Mouse (Mus musculus) heart, embryonic 10.5 days (tissue): ENCODE measurements around the gene Iqgap3. TPM values are rescaled to one million over a fixed set of nuclear protein-coding genes. Genes with fewer than 3 reads are reported as not detected.

Source experiments
- DNase-seq: peaks from one replicate; pipeline ENCODE4 v3.0.0-alpha.2; 2017; ENCODE audit warnings: low spot score
- H3K27ac ChIP-seq: fragments of 300-500 bp; sonication (generic); 2 replicates; pipeline ENCODE4 v1.5.1; 2016; ENCODE audit warnings: mild to moderate bottlenecking
- H3K27me3 ChIP-seq: fragments of 300-500 bp; sonication (generic); 2 replicates; pipeline ENCODE4 v1.6.1; 2016; ENCODE audit warnings: mild to moderate bottlenecking; ENCODE audit not compliant: poor library complexity, insufficient read depth, severe bottlenecking
- H3K36me3 ChIP-seq: fragments of 300-500 bp; sonication (generic); 2 replicates; pipeline ENCODE4 v1.6.1; 2016; ENCODE audit warnings: mild to moderate bottlenecking, moderate library complexity
- H3K4me1 ChIP-seq: fragments of 300-500 bp; sonication (generic); 2 replicates; pipeline ENCODE4 v1.6.1; 2016; ENCODE audit warnings: mild to moderate bottlenecking
- H3K4me3 ChIP-seq: fragments of 300-500 bp; sonication (generic); 2 replicates; pipeline ENCODE4 v1.5.1; 2016; ENCODE audit warnings: mild to moderate bottlenecking, moderate library complexity
- H3K9me3 ChIP-seq: fragments of 300-500 bp; sonication (generic); 2 replicates; pipeline ENCODE4 v1.6.1; 2016; ENCODE audit warnings: mild to moderate bottlenecking, moderate library complexity
- WGBS: fragments of 180-500 bp; shearing (Covaris S2); methylation state at CpG from one replicate; pipeline ENCODE4 v1.1.7; 2016; 5-methylcytosine and 5-hydroxymethylcytosine counted together
- polyA plus RNA-seq: library from polyadenylated mRNA; unstranded; fragments of >200 nt; fragmentation: Nextera tagmentation; extraction: Ambion mirVana; gene quantifications from 2 replicates; pipeline ENCODE4 v1.2.1, GENCODE M21; 2016

Iqgap3 gene
- polyA plus RNA-seq, 1 experiment from 2014 or later, result 22.0 TPM

DNA sequence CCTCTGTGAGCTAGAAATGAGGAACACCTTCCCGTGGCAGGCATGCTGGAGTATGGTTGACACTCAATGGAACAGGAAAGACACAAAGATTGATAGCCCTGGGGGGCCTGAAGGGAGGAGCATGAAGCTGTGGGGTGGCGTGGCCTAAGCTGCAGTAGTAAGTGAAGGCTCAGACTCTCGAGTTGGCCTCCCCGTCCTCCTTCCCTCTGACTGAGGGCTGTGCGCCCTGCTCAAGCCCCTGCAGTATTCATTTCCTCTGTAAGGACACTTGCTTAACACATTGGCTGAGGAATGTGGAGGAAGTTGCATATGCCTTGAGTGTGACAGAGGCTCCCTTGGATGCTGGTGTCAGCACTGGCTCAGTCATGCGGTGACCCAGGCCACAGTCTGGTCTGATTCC lies 20.8 kb downstream of the Iqgap3 start:
- WGBS, result 76% methylated on average over 6 of the region's 6 CpGs
- H3K27ac ChIP-seq, result no peak overlapping the region

DNA sequence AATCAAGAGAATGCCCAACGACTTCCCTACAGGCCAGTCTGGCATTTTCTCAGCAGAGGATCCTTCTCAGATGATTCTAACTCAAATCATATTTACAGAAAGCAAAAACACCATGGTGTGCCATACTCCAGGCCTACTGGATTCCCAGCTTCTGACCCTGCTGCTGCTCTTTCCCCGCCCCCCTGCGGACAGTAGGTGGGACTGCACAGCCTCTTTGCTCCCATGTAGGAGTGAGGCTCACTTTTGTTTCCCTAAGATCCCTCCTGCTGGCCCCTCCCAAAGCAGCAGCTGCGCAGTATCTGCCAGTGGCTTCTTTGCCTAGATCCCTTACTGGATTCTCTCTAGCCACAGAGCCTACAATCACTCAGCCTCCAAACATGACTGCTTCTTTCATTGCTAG lies 24.4 kb downstream of the Iqgap3 start:
- Histone ChIP-seq H3K36me3 (peaks cover 94% of the 10 kb centered on the region), H3K27me3 (no peaks in the 10 kb centered on the region), H3K9me3 (no peaks in the 10 kb centered on the region), H3K27ac (no peak overlapping the region), H3K4me3 (no peak overlapping the region), H3K4me1 (peaks cover 6% of the 10 kb centered on the region)
- DNase-seq, result no peak
- 73% methylated on average over 4 of the region's 4 CpGs for WGBS

More for the DNA sequence above, 20.8 kb downstream of the Iqgap3 start:
- H3K36me3 ChIP-seq, result peaks cover 92% of the 10 kb centered on the region
- no peaks in the 10 kb centered on the region for H3K9me3 ChIP-seq
- H3K4me1 ChIP-seq, result peaks cover 6% of the 10 kb centered on the region
- H3K4me3 ChIP-seq, result no peak overlapping the region
- no peaks in the 10 kb centered on the region for H3K27me3 ChIP-seq
- DNase-seq, result no peak

DNA sequence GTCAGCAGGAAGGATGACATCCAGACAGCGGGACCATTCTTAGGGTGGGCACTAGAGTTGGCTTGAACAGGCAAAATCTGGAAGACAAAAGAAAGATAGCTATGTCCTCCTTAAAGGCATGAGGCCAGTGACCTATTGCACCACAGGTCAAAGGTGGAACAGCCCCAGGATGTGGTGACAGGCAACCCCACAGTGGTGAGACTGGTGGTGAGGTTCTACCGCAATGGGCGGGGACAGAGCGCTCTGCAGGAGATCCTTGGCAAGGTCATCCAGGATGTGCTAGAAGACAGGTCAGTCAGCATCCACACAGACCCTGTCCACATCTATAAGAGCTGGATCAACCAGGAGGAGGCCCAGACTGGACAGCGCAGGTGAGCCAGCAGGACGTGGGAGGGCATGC lies 27.4 kb downstream of the Iqgap3 start:
- Histone ChIP-seq H3K36me3 (peaks cover 92% of the 10 kb centered on the region), H3K27ac (no peak overlapping the region), H3K27me3 (no peaks in the 10 kb centered on the region), H3K4me3 (no peak overlapping the region), H3K9me3 (no peaks in the 10 kb centered on the region), H3K4me1 (peaks cover 14% of the 10 kb centered on the region)
- DNase-seq, result no peak
- whole genome bisulfite sequencing, result 91% methylated on average over 6 of the region's 6 CpGs

- peaks cover 93% of the 10 kb centered on the region for H3K36me3 ChIP-seq
- WGBS, result 49% methylated on average over 12 of the region's 12 CpGs
- no peaks in the 10 kb centered on the region for H3K9me3 ChIP-seq
- DNase-seq, result peak; percentile 86
- no peak overlapping the region for H3K4me3 ChIP-seq
- H3K4me1 ChIP-seq, result peaks cover 24% of the 10 kb centered on the region
- H3K27me3 ChIP-seq, result no peaks in the 10 kb centered on the region
- peak overlapping the region; percentile 76; the same call in 1 of the 2 replicates for H3K27ac ChIP-seq
These were observed 32.6 kb downstream of the Iqgap3 start for GRCm38 (mm10) chr3:88114396-88114795.

DNA sequence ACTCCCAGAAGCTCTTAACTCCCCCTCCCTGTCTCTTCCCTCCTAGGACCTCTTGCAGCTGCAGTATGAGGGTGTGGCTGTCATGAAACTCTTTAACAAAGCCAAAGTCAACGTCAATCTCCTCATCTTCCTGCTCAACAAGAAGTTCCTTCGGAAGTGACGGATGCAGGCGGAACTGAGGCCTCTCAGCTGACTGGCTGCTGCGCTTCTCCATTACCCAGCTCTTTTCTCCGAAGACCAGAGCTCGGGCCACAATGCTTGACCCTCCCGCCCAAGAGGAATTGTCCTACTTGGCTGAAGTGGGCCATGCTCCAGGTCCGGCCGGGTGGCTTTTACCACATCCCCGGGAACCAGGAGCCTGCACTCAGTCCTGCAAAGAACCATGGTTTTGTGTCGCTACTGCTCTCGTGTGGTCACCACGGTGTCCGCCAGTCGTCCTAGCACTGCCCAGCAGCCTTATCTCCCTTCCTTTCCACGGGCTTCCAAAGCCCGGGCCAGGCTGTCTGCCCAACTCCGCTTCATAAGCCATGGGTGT lies 38.4 kb downstream of the Iqgap3 start:
- Histone ChIP-seq H3K27ac (peak overlapping the region; percentile 82), H3K4me3 (no peak overlapping the region), H3K27me3 (no peaks in the 10 kb centered on the region), H3K4me1 (peaks cover 24% of the 10 kb centered on the region), H3K36me3 (peaks cover 53% of the 10 kb centered on the region), H3K9me3 (no peaks in the 10 kb centered on the region)
- DNase-seq, result no peak
- 62% methylated on average over 19 of the region's 19 CpGs for WGBS

DNA sequence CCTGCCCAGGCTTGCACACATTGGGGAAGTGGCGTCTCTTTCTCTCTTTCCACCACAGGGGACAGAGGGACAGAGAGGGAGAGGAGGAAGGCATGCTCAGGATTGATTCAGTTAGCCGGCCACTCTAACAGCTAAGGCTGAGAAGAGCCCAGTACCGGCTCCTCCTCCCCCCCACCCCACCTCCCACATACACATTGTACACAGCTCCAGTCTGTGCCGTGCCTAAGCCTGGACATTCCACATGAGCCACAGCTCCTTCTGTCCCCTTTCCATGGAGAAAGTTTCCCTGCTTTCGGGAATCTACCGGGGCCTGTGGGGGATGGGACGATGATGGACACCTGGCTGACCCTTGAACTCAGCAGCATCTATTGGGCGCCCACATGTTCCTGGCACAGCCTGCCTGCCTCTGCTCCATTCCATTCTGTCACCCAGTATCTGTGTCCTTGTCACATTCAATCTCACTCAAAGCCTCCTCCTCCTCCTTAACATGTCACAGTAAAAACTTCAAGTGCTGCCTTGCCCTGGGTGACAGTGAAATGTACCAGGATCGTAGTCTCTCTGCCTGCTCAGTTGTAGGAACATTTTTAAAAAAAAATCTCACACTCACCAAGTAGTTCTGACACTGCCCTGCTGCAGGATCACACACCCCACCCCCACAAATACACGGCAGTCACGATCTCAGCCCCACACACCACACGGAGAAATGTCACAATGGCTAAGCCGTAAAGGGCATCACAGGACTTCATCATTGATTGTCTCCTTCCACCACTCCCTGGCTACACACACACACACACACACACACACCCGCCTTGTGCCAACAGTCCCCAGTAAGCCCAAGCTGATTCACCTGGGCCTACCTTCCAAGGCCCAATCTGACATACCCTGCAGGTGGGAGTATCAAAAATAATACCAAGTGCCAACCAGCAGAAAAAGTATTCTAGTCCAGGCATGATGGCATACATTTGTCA lies 39.7 kb downstream of the Iqgap3 start:
- peaks cover 42% of the 10 kb centered on the region for H3K36me3 ChIP-seq
- no peak overlapping the region for H3K4me3 ChIP-seq
- WGBS, result 41% methylated on average over 14 of the region's 14 CpGs
- H3K9me3 ChIP-seq, result no peaks in the 10 kb centered on the region
- DNase-seq, result peak; percentile 83
- H3K4me1 ChIP-seq, result peaks cover 27% of the 10 kb centered on the region
- no peaks in the 10 kb centered on the region for H3K27me3 ChIP-seq
- H3K27ac ChIP-seq, result peak overlapping the region; percentile 82

GRCm38 (mm10) chr3:88125195-88125594 lies 43.4 kb downstream of the Iqgap3 start:
- Histone ChIP-seq H3K9me3 (no peaks in the 10 kb centered on the region), H3K36me3 (peaks cover 10% of the 10 kb centered on the region), H3K27me3 (no peaks in the 10 kb centered on the region), H3K27ac (peak overlapping the region; percentile 60; the same call in 1 of the 2 replicates), H3K4me3 (no peak overlapping the region), H3K4me1 (peaks cover 23% of the 10 kb centered on the region)
- no peak for DNase-seq
- 25% methylated on average over 4 of the region's 4 CpGs for WGBS

GRCm38 (mm10) chr3:88126181-88126580 lies 44.4 kb downstream of the Iqgap3 start:
- Histone ChIP-seq H3K9me3 (no peaks in the 10 kb centered on the region), H3K36me3 (0 out of 2 replicates have a peak, but pooled peaks cover 2% of the 10 kb centered on the region), H3K27me3 (no peaks in the 10 kb centered on the region), H3K4me1 (peaks cover 13% of the 10 kb centered on the region), H3K4me3 (no peak overlapping the region), H3K27ac (no peak overlapping the region; the same call in 1 of the 2 replicates)
- WGBS, result 87% methylated on average over 7 of the region's 7 CpGs
- no peak for DNase-seq

DNA sequence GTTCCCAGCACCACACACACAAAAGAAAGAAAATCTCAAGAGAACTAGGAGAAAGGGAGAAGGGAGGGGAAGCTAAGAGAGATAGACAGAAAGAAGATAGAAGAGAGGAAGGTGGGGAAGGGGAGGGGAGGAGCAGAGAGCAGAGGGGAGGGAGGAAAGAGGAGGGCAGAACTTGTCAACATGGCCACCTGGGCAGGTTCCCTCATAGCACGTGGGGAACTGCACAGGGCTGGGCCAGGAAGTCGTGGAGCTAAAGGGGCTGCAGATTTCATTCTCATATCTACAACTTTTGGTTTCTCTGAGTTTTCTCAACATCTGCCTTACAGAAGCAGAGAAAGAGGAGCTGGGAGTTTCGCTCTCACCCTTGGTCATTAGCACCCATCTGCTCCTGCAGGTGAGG lies 45.9 kb downstream of the Iqgap3 start:
- DNase-seq, result no peak
- peaks cover 11% of the 10 kb centered on the region; the same call in 1 of the 2 replicates for H3K4me1 ChIP-seq
- no peaks in the 10 kb centered on the region for H3K9me3 ChIP-seq
- no peaks in the 10 kb centered on the region for H3K27me3 ChIP-seq
- no peak overlapping the region for H3K4me3 ChIP-seq
- no peaks in the 10 kb centered on the region for H3K36me3 ChIP-seq
- 60% methylated on average over 3 of the region's 3 CpGs for WGBS
- H3K27ac ChIP-seq, result 0 out of 2 replicates have a peak overlapping the region, but pooled peaks have one; percentile 7

GRCm38 (mm10) chr3:88128056-88128455 lies 46.3 kb downstream of the Iqgap3 start:
- H3K9me3 ChIP-seq, result no peaks in the 10 kb centered on the region
- no peak overlapping the region for H3K4me3 ChIP-seq
- H3K27me3 ChIP-seq, result no peaks in the 10 kb centered on the region
- no peak for DNase-seq
- peaks cover 15% of the 10 kb centered on the region for H3K4me1 ChIP-seq
- 66% methylated on average over 5 of the region's 5 CpGs for WGBS
- no peaks in the 10 kb centered on the region for H3K36me3 ChIP-seq
- no peak overlapping the region for H3K27ac ChIP-seq

- Histone ChIP-seq H3K9me3 (no peaks in the 10 kb centered on the region), H3K27ac (no peak overlapping the region), H3K27me3 (no peaks in the 10 kb centered on the region), H3K36me3 (no peaks in the 10 kb centered on the region), H3K4me3 (no peak overlapping the region), H3K4me1 (peaks cover 24% of the 10 kb centered on the region)
- WGBS, result 54% methylated on average over 4 of the region's 4 CpGs
- DNase-seq, result no peak
These were observed 47.2 kb downstream of the Iqgap3 start for GRCm38 (mm10) chr3:88129006-88129405.

DNA sequence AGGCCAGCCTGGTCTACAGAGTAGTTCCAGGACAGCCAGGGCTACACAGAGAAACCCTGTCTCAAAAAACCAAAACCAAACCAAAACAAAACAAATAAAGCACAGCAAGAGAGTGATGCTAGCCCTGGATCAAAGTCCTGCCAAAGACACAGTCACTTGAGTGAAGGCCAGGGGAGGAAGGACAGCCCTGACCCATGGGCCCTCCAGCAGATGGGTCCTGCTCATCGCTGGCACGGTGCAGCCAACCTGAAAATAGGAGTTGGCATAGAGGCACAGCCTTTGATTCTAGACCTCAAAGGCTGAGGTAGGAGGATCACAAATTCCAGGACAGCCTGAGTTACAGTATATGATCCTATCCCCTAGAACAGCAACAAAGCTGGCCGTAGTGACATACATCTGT lies 49.3 kb downstream of the Iqgap3 start:
- no peaks in the 10 kb centered on the region for H3K36me3 ChIP-seq
- H3K9me3 ChIP-seq, result no peaks in the 10 kb centered on the region
- peaks cover 25% of the 10 kb centered on the region for H3K4me1 ChIP-seq
- no peak overlapping the region for H3K4me3 ChIP-seq
- H3K27me3 ChIP-seq, result no peaks in the 10 kb centered on the region
- WGBS, result 87% methylated on average over 3 of the region's 3 CpGs
- DNase-seq, result no peak
- H3K27ac ChIP-seq, result no peak overlapping the region

GRCm38 (mm10) chr3:88132492-88132891 lies 50.7 kb downstream of the Iqgap3 start:
- 75% methylated on average over 2 of the region's 2 CpGs for WGBS
- H3K27ac ChIP-seq, result peak overlapping the region; percentile 84; the same call in 1 of the 2 replicates

More at GRCm38 (mm10) chr3:88132492-88132891, 50.7 kb downstream of the Iqgap3 start:
- Histone ChIP-seq H3K36me3 (no peaks in the 10 kb centered on the region), H3K9me3 (no peaks in the 10 kb centered on the region), H3K4me1 (peaks cover 31% of the 10 kb centered on the region), H3K27me3 (no peaks in the 10 kb centered on the region), H3K4me3 (no peak overlapping the region)
- no peak for DNase-seq
